Mouse (Mus musculus) testis, adult 2 months (tissue): ENCODE measurements around the gene Corin.

Experiments used
- CTCF ChIP-seq: fragments of 200-500 bp; IDR thresholded peaks from 2 replicates; pipeline ENCODE4 v1.5.1; 2012; ENCODE audit warnings: low read depth, mild to moderate bottlenecking, inconsistent platforms, low read length, moderate library complexity; ENCODE audit not compliant: control insufficient read depth, insufficient read depth, insufficient replicate concordance
- POLR2A ChIP-seq: fragments of 200-500 bp; IDR thresholded peaks from 2 replicates; pipeline ENCODE4 v1.6.1; 2012; ENCODE audit warnings: low read depth, mild to moderate bottlenecking, inconsistent platforms, low read length, moderate library complexity; ENCODE audit not compliant: control insufficient read depth

DNA sequence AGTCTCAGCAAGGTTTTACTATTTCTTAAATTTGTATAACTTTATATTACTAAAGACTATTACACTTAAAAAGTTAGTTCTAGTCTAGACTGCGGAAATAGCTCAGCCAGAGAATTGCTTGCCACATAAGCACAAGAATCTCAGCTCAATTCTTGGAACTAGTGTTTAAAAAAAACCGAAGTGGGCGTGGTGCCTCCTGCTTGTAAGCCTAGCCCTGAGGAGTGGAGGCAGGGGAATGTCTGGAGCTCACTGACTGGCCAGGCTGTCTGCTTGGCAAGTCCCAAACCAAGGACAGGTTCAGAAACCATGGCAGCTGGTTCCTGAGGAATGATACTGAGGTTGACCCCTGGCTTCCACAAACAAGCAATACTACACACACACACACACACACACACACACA lies 72.4 kb downstream of the Corin start:
- TF ChIP-seq POLR2A: no peak
- no peak for TF ChIP-seq CTCF
